Mouse (Mus musculus) adrenal gland, adult 8-10 months (tissue): ENCODE data around the gene Lhfpl4. TPM values are rescaled to one million over a fixed set of nuclear protein-coding genes. Genes with fewer than 3 reads are reported as not detected.

ENCODE experiments used
- DNase-seq: peaks from one replicate; pipeline ENCODE4 v3.0.0; 2022
- total RNA-seq, 4 experiments: library from RNA; stranded (reverse); gene quantifications; 2 replicates each; pipeline ENCODE4 v1.2.4; 2022

Lhfpl4 gene
- total RNA-seq, 4 experiments from 2014 or later: 5.2 to 8.5 (median 6.6) TPM

DNA sequence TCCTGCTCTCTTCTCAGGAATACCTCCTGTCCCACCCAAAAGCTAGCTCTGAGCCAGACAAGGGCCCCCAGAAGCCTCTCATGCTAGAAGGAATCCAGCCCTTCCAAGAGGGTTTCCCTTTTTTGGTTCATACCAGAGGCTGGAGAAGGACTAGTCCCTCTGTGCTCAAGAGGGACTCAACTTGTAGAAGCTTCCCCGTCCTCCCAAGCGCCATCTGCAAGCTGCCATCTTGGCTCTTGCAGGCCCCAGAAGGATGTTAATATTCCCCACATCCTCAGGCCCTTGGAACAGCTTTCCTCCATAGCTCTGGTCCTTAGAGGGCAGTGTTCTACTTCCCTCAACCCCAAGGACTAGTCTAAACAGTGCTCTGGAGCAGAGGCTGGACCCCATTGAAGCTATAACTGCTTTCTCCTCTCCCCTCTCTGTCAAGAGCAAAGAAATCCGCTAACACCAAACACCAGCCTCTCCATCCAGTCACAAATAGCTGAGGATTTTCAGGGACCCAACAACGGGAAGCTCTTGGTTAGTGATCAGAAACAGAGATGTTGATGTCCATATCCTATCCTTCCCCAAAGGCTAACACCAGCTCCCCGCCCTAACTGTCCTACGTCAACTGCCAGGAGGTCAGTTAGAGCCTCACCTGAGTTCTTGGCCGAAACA, 26.7 kb downstream of the Lhfpl4 start:
- no peak for DNase-seq

DNA sequence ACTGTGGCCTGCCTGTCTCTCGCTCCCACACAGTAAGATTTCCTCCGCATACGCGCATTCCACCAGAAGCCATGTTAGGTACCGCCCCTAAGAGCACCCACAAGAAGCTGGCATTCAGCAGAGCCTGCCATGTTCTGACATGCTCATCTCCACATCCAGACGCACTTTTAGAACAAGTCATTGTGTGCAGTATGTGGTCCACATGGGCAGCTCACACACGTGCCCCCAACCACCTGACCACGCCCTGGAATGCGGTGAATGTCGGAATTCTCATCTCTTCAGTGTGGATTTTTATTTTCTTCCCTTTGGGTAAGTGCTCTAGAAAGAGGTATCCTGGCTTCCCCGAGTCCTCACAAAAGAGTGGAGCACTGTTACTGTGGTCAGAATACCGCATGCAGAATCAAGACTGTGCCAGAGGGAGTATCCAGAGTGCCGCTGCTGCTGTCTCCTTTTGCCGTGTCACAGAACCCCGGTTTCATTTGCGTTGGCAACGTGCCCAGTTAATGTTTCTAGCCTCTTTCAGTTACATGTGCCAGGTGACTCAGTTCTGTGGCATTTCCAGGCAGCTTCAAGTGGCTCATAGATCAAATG, 28.4 kb downstream of the Lhfpl4 start:
- peak; percentile 90 for DNase-seq

DNA sequence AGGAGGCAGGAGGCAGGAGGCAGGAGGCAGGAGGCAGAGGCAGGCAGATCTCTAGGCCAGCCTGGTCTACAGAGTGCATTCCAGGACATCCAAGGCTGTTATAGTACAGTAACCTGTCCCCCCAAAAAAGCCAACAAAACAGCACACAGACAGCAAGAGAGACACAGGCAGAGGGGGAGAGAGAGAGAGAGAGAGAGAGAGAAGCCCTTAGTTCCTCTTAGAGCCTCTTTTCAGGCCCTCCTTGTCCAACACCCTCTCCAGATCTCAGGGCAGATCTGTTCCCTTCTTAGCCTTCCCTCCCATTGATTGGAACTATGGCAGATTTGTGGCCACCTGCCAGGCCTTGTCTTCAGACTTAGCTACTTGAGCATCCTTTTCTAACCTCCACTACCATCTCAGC, 31.7 kb downstream of the Lhfpl4 start:
- no peak for DNase-seq

DNA sequence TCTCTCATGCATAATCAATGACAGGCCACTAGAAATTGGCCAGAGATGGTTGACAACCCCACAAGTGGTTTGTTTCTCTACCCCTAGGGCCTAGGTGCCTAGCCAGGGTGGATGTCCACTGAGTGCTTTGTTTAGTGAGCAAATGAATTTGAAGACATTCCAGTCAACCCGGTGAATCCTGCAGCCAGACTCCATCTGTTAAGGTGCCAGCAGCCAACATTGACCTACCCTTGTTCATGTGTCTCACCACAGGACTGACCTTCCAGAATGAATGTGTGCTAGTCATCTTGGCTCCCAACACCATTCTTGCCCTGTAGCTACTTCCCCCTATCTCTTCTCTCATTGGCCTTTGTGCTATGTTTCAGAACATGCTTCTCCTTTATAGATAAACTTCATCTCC, 33.2 kb downstream of the Lhfpl4 start:
- no peak for DNase-seq

DNA sequence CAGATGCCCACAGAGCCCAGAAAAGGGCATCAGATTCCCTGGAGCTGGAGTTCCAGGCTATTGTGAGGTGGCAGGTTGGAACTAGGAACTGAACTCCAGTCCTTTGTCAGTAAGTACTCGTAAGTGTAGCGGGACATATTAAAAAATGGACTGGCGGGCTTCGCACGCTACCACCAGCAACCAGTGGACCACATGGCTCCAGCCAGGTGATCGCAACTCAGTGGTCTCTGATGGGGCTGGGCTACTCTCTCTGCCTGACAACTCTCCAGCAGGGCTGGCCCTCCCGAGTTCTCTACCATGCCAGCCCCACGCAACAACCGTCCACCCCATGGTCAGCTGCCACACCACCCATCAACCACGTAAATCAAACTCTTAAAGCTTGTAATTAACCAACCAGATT, 35.1 kb downstream of the Lhfpl4 start:
- DNase-seq: no peak

DNA sequence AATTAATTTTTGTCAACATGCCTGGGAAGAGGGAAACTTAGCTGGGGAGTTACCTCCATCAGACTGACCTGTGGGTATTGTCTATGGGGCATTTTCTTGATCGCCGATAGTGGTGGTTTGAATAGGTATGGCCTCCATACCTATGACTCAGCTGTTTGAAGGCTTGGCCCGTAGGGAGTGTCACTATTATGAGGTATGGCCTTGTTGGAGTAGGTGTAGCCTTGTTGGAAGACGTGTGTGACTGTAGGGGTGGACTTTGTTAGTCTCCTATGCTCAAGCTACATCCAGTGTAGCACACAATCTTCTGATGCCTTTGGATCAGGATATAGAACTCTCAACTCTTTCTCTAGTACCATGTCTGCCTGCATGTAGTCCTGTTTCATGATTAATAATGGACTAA, 39.1 kb downstream of the Lhfpl4 start:
- no peak for DNase-seq

DNA sequence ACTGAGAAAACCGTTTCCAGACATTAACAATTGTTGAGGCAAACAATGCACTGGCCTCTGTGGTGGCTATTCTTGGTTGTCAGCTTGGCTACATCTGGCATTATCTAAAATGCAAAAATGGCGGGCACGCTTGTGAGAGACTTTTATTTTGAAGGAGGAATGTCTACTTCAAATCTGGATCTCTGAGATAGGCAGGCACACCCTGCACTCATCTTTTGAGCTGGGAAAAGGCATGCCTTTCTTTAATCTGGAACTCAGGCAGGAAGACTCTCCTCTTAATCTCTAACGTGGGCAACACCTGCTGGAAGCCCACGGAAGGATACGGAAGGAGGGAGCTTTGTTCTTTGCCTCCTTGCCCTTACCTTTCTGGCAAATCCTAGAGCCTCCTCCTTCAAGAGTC, 40.3 kb downstream of the Lhfpl4 start:
- no peak for DNase-seq

DNA sequence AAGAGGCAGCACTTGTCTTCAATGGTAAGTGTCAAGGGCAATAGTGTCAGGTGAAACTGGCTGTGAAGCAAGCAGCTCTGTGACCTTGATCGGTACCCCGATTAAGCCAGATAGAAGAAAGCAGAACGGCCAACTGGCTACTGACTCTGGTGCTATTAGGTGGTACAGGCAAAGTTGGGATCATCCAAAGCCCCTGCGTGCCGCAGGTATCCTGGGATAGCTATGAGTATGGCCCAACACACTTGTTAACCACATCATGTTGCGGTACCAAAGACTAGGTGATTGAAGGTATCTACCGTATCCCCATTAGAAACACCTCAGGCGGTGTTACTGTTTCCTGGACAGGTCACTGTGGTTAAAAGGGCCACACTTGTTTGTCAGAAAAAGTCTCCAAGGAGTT, 41.1 kb downstream of the Lhfpl4 start:
- DNase-seq: no peak

DNA sequence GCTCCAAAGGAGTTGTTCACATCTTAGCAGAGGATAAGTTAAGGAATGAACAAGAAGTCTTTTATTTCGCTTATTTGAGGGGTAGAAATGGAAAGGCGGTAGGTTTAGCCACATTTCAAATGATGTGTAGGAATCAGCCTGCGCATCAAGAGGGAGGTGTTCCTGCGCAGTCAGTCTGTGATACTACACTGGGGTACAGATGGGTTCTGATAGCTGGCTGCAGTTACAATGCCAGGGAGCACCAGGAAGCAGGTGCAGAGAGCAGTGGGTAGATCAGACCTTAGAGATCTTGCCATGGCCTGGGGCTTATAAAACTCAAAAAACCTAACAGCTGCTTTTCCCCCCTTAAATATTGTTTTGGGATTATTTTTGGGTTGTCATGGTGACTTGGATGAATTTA, 49.9 kb downstream of the Lhfpl4 start:
- DNase-seq: no peak

DNA sequence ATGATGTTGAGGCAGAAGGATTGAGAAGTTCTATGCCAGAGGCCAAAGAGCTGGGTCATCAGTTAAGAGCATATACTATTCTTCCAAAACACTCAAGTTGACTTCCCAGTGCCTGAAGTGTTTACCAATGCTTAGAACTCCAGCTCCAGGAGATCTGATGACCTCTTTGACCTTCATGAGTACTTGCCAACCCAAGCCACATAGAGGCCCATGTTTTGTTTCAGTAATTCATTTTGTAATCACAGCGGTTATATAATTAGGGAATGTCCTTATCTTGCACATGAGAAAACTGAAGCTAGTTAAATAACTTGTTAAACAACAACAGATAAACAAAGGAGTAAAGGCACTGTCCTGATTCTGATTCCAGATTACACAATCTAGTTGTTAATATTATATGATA, 50.4 kb downstream of the Lhfpl4 start:
- no peak for DNase-seq

DNA sequence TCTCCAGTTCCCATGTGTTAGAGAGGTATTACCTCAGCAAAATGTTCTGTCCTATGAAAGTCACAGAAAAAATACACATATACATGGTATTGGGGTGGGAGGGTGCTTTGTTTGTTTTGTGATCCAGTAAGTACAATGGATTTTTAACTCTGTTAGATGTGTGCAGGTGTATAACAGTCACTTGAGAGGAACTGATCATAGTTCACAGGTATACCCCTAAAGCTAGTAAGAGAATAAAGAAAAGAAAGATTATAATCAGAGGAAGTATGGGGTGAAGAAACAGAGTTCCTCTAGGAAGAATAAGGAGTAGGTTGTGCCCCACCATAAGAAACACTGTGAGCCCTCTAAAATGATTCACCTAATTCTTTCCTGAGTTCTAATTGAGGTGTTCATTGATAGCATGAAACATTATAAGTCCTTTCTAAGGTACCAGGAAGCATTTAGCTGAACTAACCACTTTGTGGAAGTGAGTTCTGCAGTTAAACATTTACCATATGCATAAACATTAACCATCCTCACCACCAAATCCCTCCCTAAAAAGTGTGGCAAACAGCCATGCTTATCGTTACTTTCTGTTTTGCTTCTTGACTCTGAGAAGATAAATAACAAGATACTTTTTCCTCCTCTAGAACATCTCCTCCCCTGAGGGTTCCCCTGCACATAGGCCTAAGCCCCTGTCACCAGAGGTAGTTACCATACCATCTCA, 53.6 kb downstream of the Lhfpl4 start:
- DNase-seq: no peak

DNA sequence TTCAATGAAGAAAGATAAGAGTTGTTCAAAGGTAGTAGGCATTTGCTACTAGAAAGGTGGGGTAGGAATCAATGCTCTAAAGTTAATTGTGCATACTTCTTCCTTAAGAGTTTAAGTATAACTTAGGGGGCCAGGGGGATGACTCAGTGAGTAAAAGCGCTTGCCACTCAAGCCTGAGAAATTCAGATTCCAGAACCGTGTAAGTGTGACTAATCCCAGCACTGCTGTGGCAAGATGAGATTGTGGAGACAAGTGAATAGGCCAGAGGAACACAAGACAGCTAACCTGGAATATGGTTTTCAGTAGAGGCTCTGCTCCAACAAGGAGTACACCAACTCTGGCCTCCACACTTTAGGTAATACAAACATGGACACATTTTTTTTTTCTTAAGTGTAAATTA, 61.8 kb downstream of the Lhfpl4 start:
- DNase-seq: no peak

DNA sequence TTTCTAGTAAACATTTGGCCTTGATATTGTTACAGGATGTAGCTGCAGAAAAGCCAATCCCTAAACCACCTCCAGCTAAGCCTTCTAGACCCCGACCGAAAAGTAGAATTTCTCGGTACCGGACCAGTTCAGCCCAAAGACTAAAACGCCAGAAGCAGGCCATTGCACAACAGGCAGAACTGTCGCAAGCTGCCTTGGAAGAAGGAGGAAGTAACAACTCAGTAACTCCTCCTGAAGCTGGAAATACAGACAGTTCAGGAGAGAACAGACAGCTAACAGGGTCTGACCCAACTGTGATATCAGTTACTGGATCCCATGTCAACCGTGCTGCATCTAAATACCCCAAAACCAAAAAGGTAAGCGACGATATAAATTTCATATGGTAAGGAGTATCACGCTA, 74.4 kb downstream of the Lhfpl4 start:
- no peak for DNase-seq

Other genes starting within 250 kb of the Lhfpl4 start
- gene Srgap3, start 248.1 kb downstream of the Lhfpl4 start, total RNA-seq: 10 to 100 TPM; 15.5 to 30.7 (median 22.3) TPM
- gene Thumpd3, start 149.2 kb downstream of the Lhfpl4 start, total RNA-seq: 10 to 100 TPM; 35.4 to 46.8 (median 41.3) TPM
- gene Setd5, start 118.0 kb downstream of the Lhfpl4 start, total RNA-seq: 100 to 1,000 TPM in 2 of 4 experiments, 10 to 100 TPM in 2; 88.7 to 146 (median 108) TPM
- 10 to 100 TPM; 19.6 to 24.8 (median 23.1) TPM for gene Mtmr14, start 42.5 kb upstream of the Lhfpl4 start, total RNA-seq
- 1 to 10 TPM; 4.4 to 8.6 (median 5.8) TPM for gene Cpne9, start 86.9 kb upstream of the Lhfpl4 start, total RNA-seq
- gene Brpf1, start 111.8 kb upstream of the Lhfpl4 start, total RNA-seq: 10 to 100 TPM; 19.5 to 32.3 (median 29.5) TPM
- 10 to 100 TPM; 14.4 to 21.7 (median 17.1) TPM for gene Ogg1, start 131.6 kb upstream of the Lhfpl4 start, total RNA-seq
- gene Camk1, start 148.6 kb upstream of the Lhfpl4 start, total RNA-seq: 10 to 100 TPM; 50.1 to 74.6 (median 64.6) TPM
- gene Tada3, start 182.5 kb upstream of the Lhfpl4 start, total RNA-seq: 10 to 100 TPM; 39.3 to 47.1 (median 43.4) TPM
- gene Arpc4, start 182.7 kb upstream of the Lhfpl4 start, total RNA-seq: 100 to 1,000 TPM; 199 to 228 (median 204) TPM
- gene Ttll3, start 193.9 kb upstream of the Lhfpl4 start, total RNA-seq: 1 to 10 TPM; 2.6 to 7.4 (median 3.9) TPM
- gene Rpusd3, start 224.0 kb upstream of the Lhfpl4 start, total RNA-seq: 10 to 100 TPM in 3 of 4 experiments, 1 to 10 TPM in 1; 7.6 to 13.8 (median 11.6) TPM
- 100 to 1,000 TPM; 185 to 405 (median 283) TPM for gene Cidec, start 240.4 kb upstream of the Lhfpl4 start, total RNA-seq
- 10 to 100 TPM; 40.6 to 52.5 (median 46.4) TPM for gene Jagn1, start 247.2 kb upstream of the Lhfpl4 start, total RNA-seq